Mouse (Mus musculus) ES-E14 (cell line): Measurements from ENCODE around the gene Ydjc. TPM values are rescaled to one million over a fixed set of nuclear protein-coding genes. Genes with fewer than 3 reads are reported as not detected.

Source experiments
- DNase-seq: peaks from one replicate; pipeline ENCODE4 v3.0.0-alpha.2; 2013; ENCODE audit warnings: low read depth, low spot score
- H3K27ac ChIP-seq: 2 replicates; pipeline ENCODE4 v1.5.1; 2012; ENCODE audit warnings: low read depth, mild to moderate bottlenecking, low read length, moderate library complexity, mixed read lengths; ENCODE audit not compliant: poor library complexity, insufficient read depth, severe bottlenecking
- H3K36me3 ChIP-seq: 2 replicates; pipeline ENCODE4 v1.6.1; 2012; ENCODE audit warnings: mild to moderate bottlenecking, low read length, moderate library complexity, mixed read lengths; ENCODE audit not compliant: control insufficient read depth, poor library complexity, insufficient read depth, severe bottlenecking
- H3K4me1 ChIP-seq, 2 experiments: fragments of 150-350 bp in 1 of 2; sonication (generic) in 1 of 2; 2 replicates each; pipeline ENCODE4 v1.6.1; 2012; ENCODE audit warnings: low read length in 2 of 2, mild to moderate bottlenecking in 1 of 2, mixed read lengths in 1 of 2; ENCODE audit not compliant: control insufficient read depth in 2 of 2, insufficient read depth in 2 of 2, poor library complexity in 1 of 2
- H3K4me3 ChIP-seq, 2 experiments: fragments of 150-350 bp in 1 of 2; sonication (generic) in 1 of 2; 2 replicates each; pipeline ENCODE4 v1.5.1; 2012; ENCODE audit warnings: low read length in 2 of 2, low read depth in 1 of 2, mild to moderate bottlenecking in 1 of 2, mixed read lengths in 1 of 2; ENCODE audit not compliant: insufficient read depth in 1 of 2, poor library complexity in 1 of 2, severe bottlenecking in 1 of 2
- H3K9ac ChIP-seq: 2 replicates; pipeline ENCODE4 v1.6.1; 2012; ENCODE audit warnings: low read depth, mild to moderate bottlenecking, low read length, mixed read lengths; ENCODE audit not compliant: poor library complexity, insufficient read depth, severe bottlenecking
- H3K9me3 ChIP-seq: fragments of 150-350 bp; sonication (generic); 2 replicates; pipeline ENCODE4 v1.6.1; 2012; ENCODE audit warnings: low read depth, mild to moderate bottlenecking, low read length; ENCODE audit not compliant: control insufficient read depth, insufficient read depth
- CHD2 ChIP-seq: IDR thresholded peaks from 2 replicates; pipeline ENCODE4 v1.6.1; 2014; ENCODE audit warnings: mild to moderate bottlenecking, low read depth, low read length, inconsistent platforms
- HCFC1 ChIP-seq: IDR thresholded peaks from 2 replicates; pipeline ENCODE4 v1.6.1; 2012; ENCODE audit warnings: low read length, inconsistent platforms, borderline replicate concordance; ENCODE audit not compliant: insufficient read depth
- MAFK ChIP-seq: IDR thresholded peaks from 2 replicates; pipeline ENCODE4 v1.6.1; 2014; ENCODE audit warnings: mild to moderate bottlenecking, low read depth, low read length, inconsistent platforms; ENCODE audit not compliant: insufficient read depth
- ZC3H11A ChIP-seq: IDR thresholded peaks from 2 replicates; pipeline ENCODE4 v1.6.1; 2012; ENCODE audit warnings: low read depth, mild to moderate bottlenecking, inconsistent platforms, low read length, borderline replicate concordance
- ZNF384 ChIP-seq: IDR thresholded peaks from 2 replicates; pipeline ENCODE4 v1.6.1; 2012; ENCODE audit warnings: low read depth, low read length, inconsistent platforms
- in situ Hi-C, 2 experiments: fragments of 600-800 bp; cut with MboI; formaldehyde crosslinking; loops; one replicate each; pipeline ENCODE4 v1.15.1; 2025; ENCODE audit warnings: low sequenced_read_pairs in 2 of 2, inconsistent platforms in 1 of 2; ENCODE audit not compliant: unreplicated experiment in 2 of 2
- total RNA-seq: library from RNA; depleted of rRNA; stranded (reverse); fragments of 300-350 nt; gene quantifications from 2 replicates; pipeline ENCODE4 v1.2.3, GENCODE M21; 2012

Ydjc gene
- total RNA-seq, 1 experiment, result 34.0 TPM

DNA sequence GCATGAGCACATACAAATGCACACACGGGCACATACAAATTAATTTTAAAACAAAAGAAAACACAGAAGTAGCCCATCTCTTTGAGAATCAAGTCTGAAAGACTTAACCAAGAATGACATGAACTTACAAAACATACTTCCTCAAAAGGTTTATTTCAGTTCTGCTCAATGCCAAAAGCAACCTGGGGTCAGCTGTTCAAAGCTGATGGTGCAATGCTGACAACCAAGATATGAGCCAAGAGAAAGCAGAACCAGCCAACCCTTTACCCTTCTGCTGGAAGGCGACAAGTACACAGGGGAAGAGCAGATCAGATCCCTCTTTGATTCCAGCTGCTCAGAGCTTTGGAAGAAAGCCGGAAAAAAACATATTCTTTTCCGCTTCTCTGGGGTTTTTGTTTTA lies 37.0 kb downstream of the Ydjc start:
- no peak overlapping the region for H3K4me3 ChIP-seq
- H3K4me1 ChIP-seq, result peaks cover 0 to 4% of the 10 kb centered on the region in 2 experiments; a peak in 1 of 4 replicates
- H3K27ac ChIP-seq, result no peak overlapping the region
- no peak for TF ChIP-seq MAFK
- TF ChIP-seq ZC3H11A, result no peak
- no peak for TF ChIP-seq HCFC1
- TF ChIP-seq CHD2, result no peak
- TF ChIP-seq ZNF384, result no peak
- in situ Hi-C loops, result no loop called here
- H3K9me3 ChIP-seq, result no peaks in the 10 kb centered on the region
- H3K9ac ChIP-seq, result no peak overlapping the region
- peaks cover 8% of the 10 kb centered on the region for H3K36me3 ChIP-seq
- DNase-seq, result no peak

DNA sequence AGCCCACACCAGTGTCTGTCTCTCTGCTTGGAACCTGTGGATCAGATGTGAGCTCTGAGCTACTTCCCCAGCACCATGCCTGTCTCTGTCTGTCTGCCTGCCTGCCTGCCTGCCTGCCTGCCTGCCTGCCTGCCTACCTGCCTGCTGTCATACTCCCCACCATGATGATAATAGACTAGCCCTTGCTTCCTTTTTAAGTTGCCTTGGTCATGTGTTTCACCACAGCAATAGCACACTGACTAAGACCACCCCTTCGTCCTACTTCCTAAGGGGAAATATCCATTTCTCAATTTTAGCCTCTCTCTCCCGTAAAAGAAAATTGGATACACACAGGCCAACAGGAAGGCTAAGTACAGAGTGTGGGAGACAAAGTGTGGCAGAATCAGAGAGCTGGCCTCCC lies 37.7 kb downstream of the Ydjc start:
- Histone ChIP-seq H3K4me3 (no peak overlapping the region), H3K4me1 (peaks cover 0 to 6% of the 10 kb centered on the region in 2 experiments; a peak in 1 of 4 replicates), H3K27ac (no peak overlapping the region), H3K9me3 (no peaks in the 10 kb centered on the region), H3K9ac (no peak overlapping the region), H3K36me3 (peaks cover 12% of the 10 kb centered on the region)
- in situ Hi-C loops, result no loop called here
- no peak for TF ChIP-seq ZNF384
- no peak for DNase-seq

DNA sequence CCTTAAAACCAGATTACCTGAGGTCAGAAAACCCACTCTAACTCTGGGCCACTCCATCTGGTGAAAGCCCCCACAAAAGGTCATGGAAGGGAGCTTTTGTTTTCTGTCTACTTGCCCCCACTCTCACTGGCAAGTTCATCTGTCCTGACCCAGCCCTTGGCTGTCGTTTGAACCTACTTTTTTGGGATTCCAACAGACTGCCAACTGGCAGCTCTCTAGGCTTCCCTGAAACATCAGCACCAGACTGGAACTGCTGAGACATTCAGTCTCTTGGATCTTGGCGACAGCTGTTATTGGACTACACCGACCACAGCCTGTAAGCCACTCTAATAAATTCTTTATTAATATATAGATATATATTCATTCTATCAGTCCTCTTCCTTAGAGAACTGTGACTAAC lies 38.6 kb downstream of the Ydjc start:
- H3K4me1 ChIP-seq, result peaks cover 0 to 6% of the 10 kb centered on the region in 2 experiments; a peak in 1 of 4 replicates
- H3K9ac ChIP-seq, result no peak overlapping the region
- TF ChIP-seq ZNF384 (no peak), HCFC1 (no peak), ZC3H11A (no peak), CHD2 (no peak), MAFK (no peak)
- no peak overlapping the region for H3K27ac ChIP-seq
- no peaks in the 10 kb centered on the region for H3K9me3 ChIP-seq
- peaks cover 12% of the 10 kb centered on the region for H3K36me3 ChIP-seq
- in situ Hi-C loops, result no loop called here
- DNase-seq, result no peak
- H3K4me3 ChIP-seq, result no peak overlapping the region

DNA sequence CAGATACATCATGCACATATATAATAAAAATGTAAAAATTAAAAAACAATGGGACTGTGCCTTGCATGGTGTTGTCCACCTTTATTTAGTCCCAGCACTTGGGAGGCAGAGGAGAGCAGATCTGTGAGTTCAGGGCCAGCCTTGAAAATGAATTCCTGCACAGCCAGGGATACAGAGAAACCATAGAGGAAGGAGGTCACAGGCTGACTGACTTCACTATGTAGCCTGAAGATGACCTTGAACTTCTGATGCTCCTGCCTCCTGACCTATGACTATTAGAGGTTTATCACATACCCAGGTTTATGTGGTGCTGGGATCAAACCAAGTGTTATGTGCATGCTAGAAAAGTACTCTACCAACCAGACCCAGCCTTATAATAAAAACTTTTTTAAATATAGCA lies 41.1 kb downstream of the Ydjc start:
- no peak overlapping the region for H3K9ac ChIP-seq
- no peak overlapping the region for H3K27ac ChIP-seq
- no peak for DNase-seq
- no peak overlapping the region for H3K4me3 ChIP-seq
- in situ Hi-C loops, result no loop called here
- no peaks in the 10 kb centered on the region for H3K9me3 ChIP-seq
- peaks cover 0 to 6% of the 10 kb centered on the region in 2 experiments; a peak in 1 of 4 replicates for H3K4me1 ChIP-seq
- TF ChIP-seq CHD2 (no peak), ZC3H11A (no peak), HCFC1 (no peak), ZNF384 (no peak), MAFK (no peak)
- peaks cover 14% of the 10 kb centered on the region for H3K36me3 ChIP-seq

DNA sequence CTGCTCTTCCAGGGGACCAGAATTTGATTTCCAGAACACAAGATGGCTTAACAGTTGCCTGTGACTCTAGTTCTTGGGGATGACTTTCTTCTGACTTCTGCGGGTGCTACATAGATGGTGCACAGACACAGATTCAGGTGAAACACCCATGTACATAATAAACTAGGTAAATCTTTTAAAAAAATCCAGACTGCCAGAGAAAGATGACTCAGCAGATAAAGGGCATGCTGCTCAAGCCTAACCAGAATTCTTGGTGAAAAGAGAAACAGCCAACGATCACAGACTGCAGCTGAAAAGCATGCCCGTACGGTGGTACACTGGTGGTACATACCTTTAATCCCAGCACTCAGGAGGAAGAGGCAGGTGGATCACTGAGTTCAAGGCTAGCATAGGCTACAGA lies 49.4 kb downstream of the Ydjc start:
- TF ChIP-seq HCFC1 (no peak), MAFK (peak; percentile 70)
- peaks cover 8% of the 10 kb centered on the region; the same call in 1 of the 2 replicates for H3K36me3 ChIP-seq
- peaks cover 3 to 7% of the 10 kb centered on the region in 2 experiments; a peak in 2 of 4 replicates for H3K4me1 ChIP-seq
- no peak overlapping the region; the same call in 1 of the 2 replicates for H3K9ac ChIP-seq
- H3K27ac ChIP-seq, result no peak overlapping the region
- no peak for DNase-seq
- no peak overlapping the region for H3K4me3 ChIP-seq
- in situ Hi-C loops, result no loop called here
- no peaks in the 10 kb centered on the region for H3K9me3 ChIP-seq
